Mouse (Mus musculus): ENCODE measurements around the gene Hoxb7.

DNA sequence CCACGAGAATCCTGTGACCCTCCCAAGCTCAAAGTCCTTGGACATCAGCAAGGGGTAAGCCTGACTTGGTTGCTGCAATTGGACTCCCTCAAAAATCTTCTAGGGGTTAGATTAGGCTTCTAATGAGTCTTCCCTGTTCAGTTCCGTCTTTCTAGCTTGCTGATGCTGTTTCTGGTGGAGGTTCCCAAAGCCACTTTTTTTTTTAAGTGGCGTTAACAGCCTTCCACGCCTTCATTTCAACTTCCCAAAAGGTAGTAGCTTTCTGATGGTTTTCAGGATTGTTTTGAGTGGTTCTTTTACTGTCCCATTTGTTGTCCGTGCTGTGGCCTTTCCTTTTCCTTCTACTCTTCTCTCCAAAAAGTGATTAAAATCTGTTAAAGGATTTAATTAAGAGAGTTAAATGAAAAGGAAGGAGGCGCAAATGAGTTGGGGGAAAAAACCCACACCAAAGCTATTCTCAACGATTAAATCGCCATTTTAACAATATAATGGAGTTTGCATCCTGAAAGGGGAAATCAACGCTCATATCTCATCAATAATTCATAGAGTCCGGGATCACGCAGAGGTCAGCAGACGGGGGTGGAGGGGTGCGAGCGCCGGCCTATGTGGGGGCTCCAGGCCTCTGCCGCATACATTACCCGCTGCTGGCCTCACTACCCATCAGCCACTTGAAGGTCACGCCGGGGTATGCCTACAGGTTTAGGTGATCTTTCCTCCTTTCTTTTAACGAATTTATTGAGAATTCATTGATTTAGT is 23.9 kb downstream of the Hoxb7 start:
- TF ChIP-seq CTCF (IDR thresholded peaks at IDR 0.05; ENCODE audit: borderline replicate concordance, insufficient read depth, low read depth, low read length) = no peak
- TF ChIP-seq POLR2A (IDR thresholded peaks at IDR 0.05; ENCODE audit: borderline replicate concordance, insufficient read depth, low read length) = no peak
